Mouse (Mus musculus): ENCODE measurements at regions not wholly inside any gene's neighbourhood (a gene's known extent, or its start where the extent isn't known, plus 50 kb on each side); places are given as distances from the start of the nearest gene placed in this dataset.

- H3K79me2 ChIP-seq (replicated peaks; ENCODE audit: control insufficient read depth, insufficient read depth, low read length): no peaks in the 10 kb centered on the region
- no peak for DNase-seq
- no peak for TF ChIP-seq CTCF (IDR thresholded peaks at IDR 0.05)
- no peak for TF ChIP-seq POLR2A (IDR thresholded peaks at IDR 0.05; ENCODE audit: insufficient read depth, low read depth, low read length)
- no peak for TF ChIP-seq EP300 (IDR thresholded peaks at IDR 0.05; ENCODE audit: insufficient read depth, low read depth, low read length)
- no peaks in the 10 kb centered on the region for H3K36me3 ChIP-seq (ENCODE audit: control insufficient read depth, insufficient read depth, low read length)
- no peak overlapping the region for H3K9ac ChIP-seq (ENCODE audit: low read depth, low read length)
- no peak overlapping the region for H3K4me3 ChIP-seq
- no peaks in the 10 kb centered on the region for H3K4me1 ChIP-seq (ENCODE audit: control insufficient read depth, insufficient read depth, low read length)
- no peak overlapping the region for H3K27ac ChIP-seq
- intact Hi-C loops (cut with DNase I): no loop called here
- no peaks in the 10 kb centered on the region for H3K27me3 ChIP-seq (ENCODE audit: control insufficient read depth, insufficient read depth, low read length)
Observed at GRCm38 (mm10) chr1:40907813-40908212, 102.4 kb downstream of the Tmem182 start.

- Histone ChIP-seq H3K36me3 (ENCODE audit: control insufficient read depth, insufficient read depth, low read length) (no peaks in the 10 kb centered on the region), H3K4me3 (no peak overlapping the region), H3K27ac (no peak overlapping the region), H3K79me2 (replicated peaks; ENCODE audit: control insufficient read depth, insufficient read depth, low read length) (no peaks in the 10 kb centered on the region), H3K9ac (ENCODE audit: low read depth, low read length) (no peak overlapping the region), H3K4me1 (ENCODE audit: control insufficient read depth, insufficient read depth, low read length) (no peaks in the 10 kb centered on the region), H3K27me3 (ENCODE audit: control insufficient read depth, insufficient read depth, low read length) (no peaks in the 10 kb centered on the region)
- no peak for DNase-seq
- intact Hi-C loops (cut with DNase I): no loop called here
- TF ChIP-seq EP300 (IDR thresholded peaks at IDR 0.05; ENCODE audit: insufficient read depth, low read depth, low read length) (no peak), POLR2A (IDR thresholded peaks at IDR 0.05; ENCODE audit: insufficient read depth, low read depth, low read length) (no peak), CTCF (IDR thresholded peaks at IDR 0.05) (no peak)
- WGBS: 36% methylated on average over 3 of the region's 3 CpGs
Observed at GRCm38 (mm10) chr1:40913591-40913990, 108.2 kb downstream of the Tmem182 start.

GRCm38 (mm10) chr1:40924271-40924670, 118.9 kb downstream of the Tmem182 start:
- Histone ChIP-seq H3K27me3 (ENCODE audit: control insufficient read depth, insufficient read depth, low read length) (no peaks in the 10 kb centered on the region), H3K36me3 (ENCODE audit: control insufficient read depth, insufficient read depth, low read length) (no peaks in the 10 kb centered on the region), H3K79me2 (replicated peaks; ENCODE audit: control insufficient read depth, insufficient read depth, low read length) (no peaks in the 10 kb centered on the region), H3K27ac (no peak overlapping the region), H3K4me3 (no peak overlapping the region), H3K9ac (ENCODE audit: low read depth, low read length) (no peak overlapping the region), H3K4me1 (ENCODE audit: control insufficient read depth, insufficient read depth, low read length) (no peaks in the 10 kb centered on the region)
- TF ChIP-seq EP300 (IDR thresholded peaks at IDR 0.05; ENCODE audit: insufficient read depth, low read depth, low read length) (no peak), CTCF (IDR thresholded peaks at IDR 0.05) (no peak), POLR2A (IDR thresholded peaks at IDR 0.05; ENCODE audit: insufficient read depth, low read depth, low read length) (no peak)
- DNase-seq: no peak
- intact Hi-C loops (cut with DNase I): no loop called here
- 77% methylated on average over 3 of the region's 3 CpGs for WGBS

- Histone ChIP-seq H3K27ac (no peak overlapping the region), H3K79me2 (replicated peaks; ENCODE audit: control insufficient read depth, insufficient read depth, low read length) (no peaks in the 10 kb centered on the region), H3K4me3 (no peak overlapping the region), H3K9ac (ENCODE audit: low read depth, low read length) (no peak overlapping the region), H3K27me3 (ENCODE audit: control insufficient read depth, insufficient read depth, low read length) (no peaks in the 10 kb centered on the region), H3K4me1 (ENCODE audit: control insufficient read depth, insufficient read depth, low read length) (no peaks in the 10 kb centered on the region), H3K36me3 (ENCODE audit: control insufficient read depth, insufficient read depth, low read length) (no peaks in the 10 kb centered on the region)
- 77% methylated on average over 7 of the region's 7 CpGs for WGBS
- no peak for TF ChIP-seq EP300 (IDR thresholded peaks at IDR 0.05; ENCODE audit: insufficient read depth, low read depth, low read length)
- no peak for TF ChIP-seq POLR2A (IDR thresholded peaks at IDR 0.05; ENCODE audit: insufficient read depth, low read depth, low read length)
- TF ChIP-seq CTCF (IDR thresholded peaks at IDR 0.05): no peak
- no peak for DNase-seq
- intact Hi-C loops (cut with DNase I): no loop called here
Observed at GRCm38 (mm10) chr1:40924780-40925179, 119.4 kb downstream of the Tmem182 start.

GRCm38 (mm10) chr1:40931374-40931773, 126.0 kb downstream of the Tmem182 start:
- no peak overlapping the region for H3K9ac ChIP-seq (ENCODE audit: low read depth, low read length)
- DNase-seq: no peak
- H3K27me3 ChIP-seq (ENCODE audit: control insufficient read depth, insufficient read depth, low read length): no peaks in the 10 kb centered on the region
- intact Hi-C loops (cut with DNase I): no loop called here
- WGBS: 69% methylated on average over 5 of the region's 5 CpGs
- H3K79me2 ChIP-seq (replicated peaks; ENCODE audit: control insufficient read depth, insufficient read depth, low read length): no peaks in the 10 kb centered on the region
- no peak overlapping the region for H3K4me3 ChIP-seq
- H3K27ac ChIP-seq: no peak overlapping the region
- H3K4me1 ChIP-seq (ENCODE audit: control insufficient read depth, insufficient read depth, low read length): no peaks in the 10 kb centered on the region
- H3K36me3 ChIP-seq (ENCODE audit: control insufficient read depth, insufficient read depth, low read length): no peaks in the 10 kb centered on the region
- TF ChIP-seq EP300 (IDR thresholded peaks at IDR 0.05; ENCODE audit: insufficient read depth, low read depth, low read length) (no peak), POLR2A (IDR thresholded peaks at IDR 0.05; ENCODE audit: insufficient read depth, low read depth, low read length) (no peak), CTCF (IDR thresholded peaks at IDR 0.05) (no peak)

GRCm38 (mm10) chr1:40936729-40937128, 131.3 kb downstream of the Tmem182 start:
- H3K27me3 ChIP-seq (ENCODE audit: control insufficient read depth, insufficient read depth, low read length): no peaks in the 10 kb centered on the region
- H3K4me1 ChIP-seq (ENCODE audit: control insufficient read depth, insufficient read depth, low read length): no peaks in the 10 kb centered on the region
- WGBS: 67% methylated on average over 3 of the region's 3 CpGs
- H3K9ac ChIP-seq (ENCODE audit: low read depth, low read length): no peak overlapping the region
- no peak overlapping the region for H3K27ac ChIP-seq
- H3K4me3 ChIP-seq: no peak overlapping the region
- no peak for DNase-seq
- TF ChIP-seq EP300 (IDR thresholded peaks at IDR 0.05; ENCODE audit: insufficient read depth, low read depth, low read length) (no peak), CTCF (IDR thresholded peaks at IDR 0.05) (no peak), POLR2A (IDR thresholded peaks at IDR 0.05; ENCODE audit: insufficient read depth, low read depth, low read length) (no peak)
- intact Hi-C loops (cut with DNase I): no loop called here
- H3K36me3 ChIP-seq (ENCODE audit: control insufficient read depth, insufficient read depth, low read length): no peaks in the 10 kb centered on the region
- no peaks in the 10 kb centered on the region for H3K79me2 ChIP-seq (replicated peaks; ENCODE audit: control insufficient read depth, insufficient read depth, low read length)

Measured in heart, adult 2 months (tissue).